Mouse (Mus musculus): ENCODE results near the gene Pan3.

Pan3 gene

DNA sequence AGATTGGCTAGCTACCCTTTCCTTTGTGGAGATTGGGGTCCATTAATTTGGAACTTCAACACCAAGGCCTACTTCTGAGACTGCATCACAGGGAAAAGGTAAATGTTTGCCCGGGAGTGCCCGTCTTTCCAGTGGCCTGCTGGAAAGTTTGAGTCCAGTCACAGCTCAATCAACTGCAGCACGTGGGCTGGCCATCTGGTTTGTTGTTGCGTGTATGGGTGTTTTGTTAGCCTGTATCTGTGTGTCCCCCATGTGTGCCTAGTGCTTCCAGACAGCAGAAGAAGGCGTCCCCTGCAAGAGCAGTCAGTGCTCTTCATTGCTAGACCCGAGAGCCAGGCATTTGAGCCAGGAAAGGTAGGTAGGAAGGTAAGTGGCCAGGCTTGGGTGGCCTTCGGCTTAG, 135.5 kb downstream of the Pan3 start:
- DNase-seq: no peak

GRCm38 (mm10) chr5:147566335-147566734, 136.4 kb downstream of the Pan3 start:
- no peak for DNase-seq

DNA sequence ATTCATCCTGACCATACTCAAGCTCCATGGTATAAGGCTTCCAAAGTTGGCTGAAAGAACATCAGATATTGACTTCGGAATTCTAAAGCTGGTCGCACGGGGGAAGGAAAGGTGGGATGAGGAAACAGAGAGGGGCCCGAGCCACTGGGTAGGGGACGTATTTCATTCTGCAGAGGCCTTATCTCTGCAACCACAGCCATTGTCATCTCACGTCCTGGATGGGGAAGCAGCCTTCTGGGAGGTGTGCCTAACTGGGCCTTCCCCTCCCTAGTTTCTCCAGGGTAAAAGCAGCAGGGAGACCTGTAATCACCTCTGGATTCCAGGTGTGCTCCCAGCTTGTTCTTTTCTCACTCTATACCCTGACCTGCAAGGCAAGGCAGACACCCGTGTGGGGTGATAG, 142.7 kb downstream of the Pan3 start:
- no peak for DNase-seq

GRCm38 (mm10) chr5:147573555-147573954, 143.6 kb downstream of the Pan3 start:
- no peak for DNase-seq

DNA sequence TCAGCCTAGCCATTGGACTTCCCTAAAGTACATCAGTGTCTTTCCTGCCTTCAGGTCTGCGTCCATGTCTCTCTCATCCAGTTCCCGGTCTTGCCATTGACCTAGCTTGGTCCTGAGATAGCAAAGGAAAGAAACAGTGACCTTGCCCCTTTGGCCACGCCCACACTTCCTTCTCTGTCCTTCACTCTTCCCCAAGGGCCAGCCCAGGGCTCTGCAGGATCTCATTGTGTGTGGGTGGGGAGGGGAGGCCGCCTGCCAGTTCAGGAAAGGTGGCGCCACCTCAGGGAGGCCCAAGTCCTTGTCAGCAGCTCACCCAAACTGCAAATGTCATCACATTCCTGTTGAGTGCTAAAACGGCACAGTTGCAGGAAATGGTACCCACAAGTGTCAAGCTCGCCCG, 144.6 kb downstream of the Pan3 start:
- DNase-seq: peak; percentile 49 to 70

DNA sequence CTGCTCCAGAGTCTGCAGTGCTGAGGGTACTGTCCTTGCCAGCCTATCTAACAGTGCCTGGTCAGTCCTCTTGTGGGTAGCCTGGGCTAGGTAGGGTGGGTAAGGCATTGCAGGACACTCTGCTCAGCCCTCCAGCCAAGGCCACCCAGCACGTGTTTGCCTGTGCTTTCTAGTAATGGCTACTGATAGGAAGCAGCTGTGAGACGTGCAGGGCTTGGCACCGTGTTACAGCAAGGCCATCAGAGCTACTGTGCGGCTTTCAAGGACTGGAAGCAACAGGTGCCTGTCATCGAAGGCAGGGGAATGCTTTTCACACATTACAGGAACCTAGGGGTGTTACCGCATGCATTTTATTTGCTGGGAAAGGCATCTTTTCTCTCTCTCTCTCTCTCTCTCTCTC, 147.0 kb downstream of the Pan3 start:
- peak in 1 of 2 experiments; percentile 31 for DNase-seq

GRCm38 (mm10) chr5:147579148-147579547, 149.2 kb downstream of the Pan3 start:
- no peak for DNase-seq

DNA sequence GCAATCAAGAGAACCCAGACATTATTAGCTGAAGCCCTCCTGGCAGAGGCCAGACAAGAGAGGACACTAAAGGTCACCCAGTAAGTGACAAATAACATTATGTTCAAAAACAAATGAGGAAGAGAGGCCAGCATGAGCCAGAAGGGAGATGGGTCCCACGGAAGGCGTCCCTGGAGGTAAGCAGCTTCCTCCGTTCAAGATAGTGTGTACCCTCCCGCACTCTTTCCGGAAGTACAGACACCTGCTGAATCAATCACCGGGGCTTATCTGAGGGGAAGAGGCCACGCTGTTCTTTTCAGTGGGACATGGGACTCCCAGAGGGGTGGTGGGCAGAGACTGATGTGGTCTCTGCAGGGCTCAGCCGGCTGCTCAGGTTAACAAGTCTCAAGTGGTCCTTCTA, 149.7 kb downstream of the Pan3 start:
- DNase-seq: no peak

- DNase-seq: no peak
Observed at GRCm38 (mm10) chr5:147580181-147580580, 150.2 kb downstream of the Pan3 start.

DNA sequence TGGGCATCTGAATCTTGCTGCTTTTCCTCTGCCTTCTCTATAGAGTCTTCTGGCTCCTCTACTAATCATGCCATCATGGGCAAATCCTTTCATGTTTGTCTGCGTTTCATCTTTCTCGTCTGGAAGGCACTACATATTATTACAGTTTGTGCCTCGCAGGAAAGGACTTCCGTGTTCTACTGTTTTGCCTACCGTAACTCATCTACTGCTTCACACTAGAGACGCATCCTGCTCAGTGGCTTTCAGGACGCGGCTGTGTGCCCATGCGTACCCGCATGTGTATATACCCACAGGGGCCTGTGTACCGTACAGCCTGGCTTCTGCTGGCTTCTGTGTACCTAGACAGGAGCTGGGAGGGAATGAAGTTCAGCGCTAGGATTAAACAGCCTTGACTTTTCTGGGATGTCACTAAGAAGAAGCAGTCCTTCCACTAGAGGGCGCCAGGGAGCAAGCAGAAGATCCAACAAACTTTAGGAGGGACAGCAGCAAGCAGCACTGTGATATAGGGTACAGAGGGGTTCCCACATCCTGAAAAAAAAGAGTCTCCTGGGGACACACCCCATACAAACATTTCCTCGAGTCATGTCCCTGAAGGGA, 153.8 kb downstream of the Pan3 start:
- peak; percentile 93 to 94 for DNase-seq

- peak in 1 of 2 experiments; percentile 38 for DNase-seq
Observed at GRCm38 (mm10) chr5:147584648-147585047, 154.7 kb downstream of the Pan3 start.

DNA sequence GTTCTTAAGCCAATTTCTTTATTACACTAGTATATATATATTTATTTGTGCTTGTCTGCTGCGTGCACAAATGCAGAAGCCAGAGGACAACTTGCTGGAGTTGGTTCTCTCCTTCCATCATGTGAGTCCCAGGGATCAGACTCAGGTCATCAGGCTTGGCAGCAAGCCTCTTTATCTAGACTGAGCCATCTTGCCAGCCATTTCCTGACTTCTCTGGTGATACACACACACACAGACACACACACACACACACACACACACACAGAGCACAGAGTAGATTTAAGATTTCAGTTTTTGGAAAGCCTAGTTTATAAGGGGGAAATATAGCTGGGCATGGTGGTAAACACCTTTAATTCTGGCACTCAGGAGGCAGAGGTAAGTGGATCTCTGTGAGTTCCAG, 155.1 kb downstream of the Pan3 start:
- DNase-seq: no peak

DNA sequence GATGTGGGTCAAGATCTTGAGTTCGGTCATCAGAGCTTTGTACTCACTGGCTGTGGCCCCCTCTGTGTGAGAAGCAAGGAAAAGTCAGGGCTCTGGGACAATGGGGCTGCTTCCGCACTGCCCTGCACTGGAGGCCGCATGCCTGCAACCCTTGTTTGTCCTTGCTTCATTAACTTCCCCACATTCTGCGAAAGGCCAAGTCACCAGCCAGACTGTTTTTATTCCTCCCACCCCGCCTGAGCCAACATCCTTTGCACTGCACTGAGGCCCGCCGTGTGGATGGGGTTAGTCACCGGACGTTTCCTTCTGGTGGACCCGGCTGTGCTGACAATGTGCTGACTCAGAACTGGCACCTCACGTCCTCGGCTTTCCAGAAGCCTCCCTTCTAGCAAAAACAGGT, 159.9 kb downstream of the Pan3 start:
- peak; percentile 53 to 72 for DNase-seq

GRCm38 (mm10) chr5:147597825-147598224, 167.9 kb downstream of the Pan3 start:
- DNase-seq: no peak
